Mouse (Mus musculus): ENCODE measurements around the gene Hoxc8. TPM values are rescaled to one million over a fixed set of nuclear protein-coding genes. Genes with fewer than 3 reads are reported as not detected.

Gene Hoxc8
- total RNA-seq, 2 experiments from 2014 or later = not detected

- intact Hi-C loops (cut with DNase I) = loop anchor here (10.0 kb wide), 2 partner anchors 193 to 287 kb away; no protein-coding TSS in a partner anchor
- DNase-seq = no peak
Observed at GRCm38 (mm10) chr15:102981379-102982288, 8.8 kb upstream of the Hoxc8 start.

DNA sequence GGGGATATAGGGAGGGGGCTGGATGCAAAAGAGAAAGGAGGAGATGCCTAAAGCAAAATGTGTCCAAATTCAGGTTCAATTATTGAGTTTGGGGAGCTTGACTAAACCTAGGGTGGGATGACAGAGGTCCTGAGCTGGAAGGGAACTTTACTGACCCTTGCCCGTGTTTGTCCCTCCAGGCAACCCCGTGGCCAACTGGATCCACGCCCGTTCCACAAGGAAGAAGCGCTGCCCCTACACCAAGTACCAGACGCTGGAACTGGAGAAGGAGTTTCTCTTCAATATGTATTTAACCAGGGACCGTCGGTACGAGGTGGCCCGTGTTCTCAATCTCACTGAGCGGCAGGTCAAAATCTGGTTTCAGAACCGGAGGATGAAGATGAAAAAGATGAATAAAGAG lies 6.7 kb upstream of the Hoxc8 start:
- DNase-seq = no peak
- intact Hi-C loops (cut with DNase I) = loop anchor here (10.0 kb wide), 2 partner anchors 191 to 289 kb away; no protein-coding TSS in a partner anchor

DNA sequence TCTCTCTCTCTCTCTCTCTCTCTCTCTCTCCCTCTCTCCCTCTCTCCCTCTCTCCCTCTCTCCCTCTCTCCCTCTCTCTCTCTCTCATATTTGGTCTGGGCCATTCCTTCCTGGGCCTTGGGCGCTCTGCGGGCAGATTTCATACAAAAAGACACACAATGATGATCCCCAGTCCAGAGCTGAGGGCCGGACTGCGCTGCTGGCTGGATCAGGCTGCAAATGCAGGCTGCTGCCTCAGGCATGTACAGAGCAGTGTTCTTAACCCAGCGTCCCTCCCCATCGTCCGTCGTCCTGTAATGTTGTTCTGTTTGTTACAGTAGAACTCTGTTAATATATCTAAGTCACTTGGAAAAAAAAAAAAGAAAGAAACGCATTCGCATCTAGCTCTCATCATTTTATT lies 5.9 kb upstream of the Hoxc8 start:
- intact Hi-C loops (cut with DNase I) = loop anchor here (10.0 kb wide), 2 partner anchors 190 to 290 kb away; no protein-coding TSS in a partner anchor
- no peak for DNase-seq

- no peak for DNase-seq
- intact Hi-C loops (cut with DNase I) = loop anchor here (10.0 kb wide), 2 partner anchors 190 to 290 kb away; no protein-coding TSS in a partner anchor
Observed at GRCm38 (mm10) chr15:102984925-102985324, 5.5 kb upstream of the Hoxc8 start.

DNA sequence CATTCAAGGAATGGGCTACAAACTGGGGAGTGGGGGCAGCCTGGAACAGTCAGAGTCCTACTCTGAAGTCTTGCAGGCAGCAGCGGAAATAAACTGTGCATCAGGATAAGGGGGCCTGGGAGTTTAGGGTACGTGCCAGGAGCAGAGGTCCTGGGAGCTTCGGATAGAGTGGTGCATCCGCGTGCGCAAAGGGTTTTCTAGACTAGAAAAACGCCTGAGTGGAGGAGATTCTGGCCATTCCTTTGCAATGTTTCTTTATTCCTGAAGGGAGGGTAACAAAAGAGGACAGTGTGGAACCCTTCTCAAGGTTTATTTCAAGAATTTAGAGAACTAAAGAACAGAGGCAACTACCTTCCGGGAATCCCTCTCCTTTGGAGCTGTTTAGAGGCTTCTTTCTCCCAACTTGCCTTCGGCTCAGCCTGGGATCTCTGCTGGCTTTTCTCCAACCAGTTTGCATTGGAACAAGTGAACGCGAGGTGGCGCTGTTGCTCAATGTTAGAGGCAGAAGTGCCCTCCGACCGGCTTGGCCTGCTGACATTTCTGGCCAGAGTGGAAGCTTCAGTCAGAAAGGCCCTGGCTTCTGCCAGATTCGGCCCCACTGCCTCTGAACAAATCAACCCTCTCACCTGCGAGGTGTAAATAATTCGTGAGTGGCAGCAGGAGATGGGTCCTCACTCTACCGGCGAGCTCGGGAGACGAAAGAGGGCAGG lies 3.1 kb upstream of the Hoxc8 start:
- peak; percentile 94 for DNase-seq
- intact Hi-C loops (cut with DNase I) = loop anchor here (10.0 kb wide), 2 partner anchors 188 to 292 kb away; no protein-coding TSS in a partner anchor

- intact Hi-C loops (cut with DNase I) = loop anchor here (10.0 kb wide), 2 partner anchors 187 to 293 kb away; no protein-coding TSS in a partner anchor
- DNase-seq = no peak
Observed at GRCm38 (mm10) chr15:102988078-102988477, 2.3 kb upstream of the Hoxc8 start.

GRCm38 (mm10) chr15:102991782-102992181 lies 1.4 kb downstream of the Hoxc8 start:
- no peak for DNase-seq
- intact Hi-C loops (cut with DNase I) = loop anchor here (5.0 kb wide), 1 partner anchor 316 kb away; no protein-coding TSS in a partner anchor

DNA sequence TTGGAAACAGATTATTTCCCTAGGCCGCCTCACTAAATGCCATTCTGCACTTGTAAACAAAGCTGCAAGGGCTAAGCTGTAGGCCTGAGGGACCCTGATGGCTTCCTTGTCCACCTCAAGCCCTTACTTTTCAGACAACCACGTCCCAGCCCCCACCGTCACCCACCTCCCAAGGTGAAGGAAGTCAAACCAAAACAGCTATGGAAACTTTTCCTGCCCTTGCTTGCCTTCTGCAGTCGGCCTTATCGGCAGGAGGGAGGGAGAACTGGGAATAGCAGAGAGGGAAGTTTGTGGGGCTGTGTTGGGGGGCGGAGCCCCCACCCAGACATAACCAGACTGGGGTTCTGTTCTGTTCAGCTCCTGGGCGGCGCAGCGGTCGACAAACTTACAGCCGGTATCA lies 1.8 kb downstream of the Hoxc8 start:
- intact Hi-C loops (cut with DNase I) = loop anchor here (5.0 kb wide), 1 partner anchor 315 kb away; no protein-coding TSS in a partner anchor
- DNase-seq = no peak

DNA sequence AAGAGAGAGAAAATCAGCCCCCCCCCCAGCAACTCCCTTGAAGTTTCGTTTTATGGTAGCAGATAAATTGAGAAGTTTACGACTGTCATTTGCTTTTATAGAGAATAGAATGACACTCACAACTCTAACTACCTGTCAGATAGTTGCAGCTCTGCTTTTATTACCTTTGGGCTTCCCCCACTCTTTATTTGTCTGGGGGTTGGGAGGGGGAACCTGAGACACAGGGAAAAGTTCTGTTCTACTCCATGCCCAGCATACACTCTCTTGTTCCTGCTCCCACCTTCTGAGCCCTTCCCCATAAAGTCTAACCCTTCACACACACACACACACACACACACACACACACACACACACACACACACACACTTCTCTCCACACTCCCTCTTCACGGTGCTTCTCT lies 2.5 kb downstream of the Hoxc8 start:
- intact Hi-C loops (cut with DNase I) = loop anchor here (5.0 kb wide), 1 partner anchor 314 kb away; no protein-coding TSS in a partner anchor
- DNase-seq = no peak

- intact Hi-C loops (cut with DNase I) = no loop called here
- DNase-seq = no peak
Observed at GRCm38 (mm10) chr15:102996548-102996947, 6.1 kb downstream of the Hoxc8 start.

DNA sequence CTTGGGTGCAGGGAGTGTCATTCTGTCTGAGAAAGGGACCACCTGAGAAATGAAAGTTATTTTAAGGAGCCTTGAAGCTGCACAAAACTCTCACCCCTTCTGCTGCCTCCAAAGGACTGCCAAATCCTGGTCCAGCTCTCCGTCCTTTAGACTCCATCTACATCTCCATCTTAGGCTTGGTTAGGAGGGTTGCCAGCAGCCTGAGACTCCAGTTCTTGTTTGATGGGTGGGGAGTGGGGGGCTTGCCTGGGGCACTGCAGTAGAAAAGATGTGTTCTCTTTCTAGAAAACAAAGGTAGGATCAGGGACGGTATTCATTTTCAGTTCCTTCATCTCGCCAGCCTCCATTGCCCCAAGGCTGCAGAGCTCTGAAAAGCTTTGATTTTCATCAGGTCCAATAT lies 7.0 kb downstream of the Hoxc8 start:
- intact Hi-C loops (cut with DNase I) = no loop called here
- no peak for DNase-seq

DNA sequence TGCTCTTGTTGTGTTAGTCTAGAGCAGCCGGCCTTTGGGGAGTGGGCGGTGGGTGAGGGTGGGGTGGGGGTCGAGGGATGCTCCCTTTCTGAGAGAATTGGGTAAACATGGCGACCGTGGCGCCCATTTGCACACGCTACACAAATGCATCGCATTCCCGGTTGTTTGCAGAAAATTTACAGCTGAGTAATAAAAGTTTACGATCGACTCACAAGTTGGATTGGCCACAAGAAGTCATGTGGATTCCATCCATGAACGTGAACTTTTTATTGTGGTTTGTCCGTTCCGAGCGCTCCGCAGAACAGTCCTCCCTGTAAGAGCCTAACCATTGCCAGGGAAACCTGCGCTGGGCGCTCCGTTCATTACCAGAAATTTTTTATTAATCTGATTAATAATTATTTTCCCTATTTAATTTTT lies 7.5 kb downstream of the Hoxc8 start, which contains the start of gene Hoxc6:
Gene Hoxc6 (plus strand): TSS at position 319 of the 417 bp plus-strand sequence.
- intact Hi-C loops (cut with DNase I) = no loop called here
- no peak for DNase-seq

GRCm38 (mm10) chr15:102998608-102999182 lies 8.3 kb downstream of the Hoxc8 start:
- intact Hi-C loops (cut with DNase I) = no loop called here

DNA sequence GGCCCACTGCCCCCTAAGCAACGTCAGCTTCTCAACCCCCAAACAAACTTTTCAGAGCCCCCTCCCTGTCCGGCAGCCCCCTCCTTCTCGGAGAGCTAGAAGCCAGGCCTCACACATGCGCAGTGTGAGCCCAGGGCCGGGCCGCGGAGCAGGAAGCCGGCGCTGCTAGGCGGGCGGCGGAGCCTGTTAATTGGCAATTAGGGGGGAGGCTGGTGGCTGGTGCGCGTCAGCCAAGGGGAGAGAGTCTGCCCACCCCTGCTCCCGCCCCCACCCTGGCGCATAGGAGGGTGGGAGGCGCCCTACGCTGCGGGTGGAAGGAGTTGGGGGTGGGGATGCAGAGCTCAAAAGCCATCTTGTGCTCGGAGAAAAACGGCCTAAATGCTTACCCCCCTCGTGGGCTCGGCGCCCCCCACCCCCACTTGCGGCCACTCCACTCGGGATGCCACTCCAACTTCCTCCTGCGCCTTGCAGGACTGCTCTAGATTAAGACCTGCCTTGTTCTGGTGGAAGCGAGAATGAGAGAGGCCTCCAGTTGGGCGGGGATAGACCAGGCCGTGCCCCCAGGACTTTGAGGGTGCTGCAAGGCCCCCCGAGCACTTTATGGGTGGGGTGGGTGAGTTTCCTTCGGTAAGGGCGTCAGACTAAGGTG lies 8.9 kb downstream of the Hoxc8 start:
- no peak for DNase-seq
- intact Hi-C loops (cut with DNase I) = no loop called here

More at GRCm38 (mm10) chr15:102998608-102999182, 8.3 kb downstream of the Hoxc8 start:
- DNase-seq = no peak

- intact Hi-C loops (cut with DNase I) = no loop called here
- DNase-seq = no peak
Observed at GRCm38 (mm10) chr15:102999955-103000354, 9.5 kb downstream of the Hoxc8 start.

DNA sequence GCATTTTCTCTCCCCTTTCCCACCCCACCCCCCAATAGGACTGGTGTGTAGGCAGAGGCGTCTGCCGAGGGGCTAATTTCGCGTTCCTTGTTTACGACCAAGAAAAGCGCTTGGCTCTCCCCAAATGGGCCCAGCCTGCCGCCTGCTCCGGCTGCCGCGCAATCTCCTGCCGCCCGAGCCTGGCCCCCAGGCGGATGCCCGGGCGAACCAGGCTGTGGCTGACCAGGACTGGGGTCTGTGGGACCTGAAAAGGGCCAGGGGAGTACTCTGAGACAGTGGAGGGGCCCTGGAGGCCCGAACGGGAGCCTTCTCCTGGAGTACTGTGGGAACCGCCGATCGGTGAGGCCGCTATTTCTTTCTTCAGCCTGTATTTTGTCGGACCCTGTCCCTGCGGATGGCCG lies 10.1 kb downstream of the Hoxc8 start:
- no peak for DNase-seq
- intact Hi-C loops (cut with DNase I) = no loop called here

DNA sequence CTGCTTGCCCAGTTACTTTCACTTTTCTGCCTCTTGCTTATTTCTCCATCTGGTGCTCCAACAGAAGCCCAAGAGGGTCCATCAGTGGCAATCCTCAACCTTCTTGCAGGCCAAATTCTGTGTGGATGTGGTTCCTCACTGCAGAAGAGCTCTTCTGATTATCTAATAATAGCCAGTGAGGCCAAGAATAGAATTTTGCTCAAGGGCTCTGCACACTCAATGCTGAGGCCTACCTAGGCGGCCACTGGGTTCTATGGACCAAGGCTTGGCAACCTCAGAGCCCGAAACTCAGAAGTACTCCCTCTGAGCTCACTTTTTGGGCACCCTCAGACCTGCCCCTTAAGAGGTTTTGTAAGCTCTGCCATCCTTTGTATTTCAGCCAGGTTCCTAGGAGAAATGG lies 11.0 kb downstream of the Hoxc8 start:
- intact Hi-C loops (cut with DNase I) = no loop called here
- DNase-seq = no peak

GRCm38 (mm10) chr15:103002156-103002555 lies 11.7 kb downstream of the Hoxc8 start:
- DNase-seq = no peak
- intact Hi-C loops (cut with DNase I) = no loop called here

GRCm38 (mm10) chr15:103002821-103003448 lies 12.5 kb downstream of the Hoxc8 start:
- DNase-seq = no peak
- intact Hi-C loops (cut with DNase I) = no loop called here

- intact Hi-C loops (cut with DNase I) = no loop called here
- no peak for DNase-seq
Observed at GRCm38 (mm10) chr15:103005308-103005707, 14.9 kb downstream of the Hoxc8 start.

Data from left cerebral cortex, postnatal 4 days (tissue).